Mouse (Mus musculus) embryo, embryonic 10.5 days (tissue): ENCODE measurements at regions not wholly inside any gene's neighbourhood (a gene's known extent, or its start where the extent isn't known, plus 50 kb on each side); places are given as distances from the start of the nearest gene placed in this dataset.

ENCODE experiments used
- DNase-seq: peaks from one replicate; pipeline ENCODE4 v3.0.0-alpha.2; 2015; ENCODE audit warnings: low spot score

- DNase-seq: no peak
These were observed 70.9 kb upstream of the Tenm2 start for GRCm38 (mm10) chr11:37306656-37307055.
